ENCODE assay signal across 9 mouse cellular contexts in the genomic region with DNA sequence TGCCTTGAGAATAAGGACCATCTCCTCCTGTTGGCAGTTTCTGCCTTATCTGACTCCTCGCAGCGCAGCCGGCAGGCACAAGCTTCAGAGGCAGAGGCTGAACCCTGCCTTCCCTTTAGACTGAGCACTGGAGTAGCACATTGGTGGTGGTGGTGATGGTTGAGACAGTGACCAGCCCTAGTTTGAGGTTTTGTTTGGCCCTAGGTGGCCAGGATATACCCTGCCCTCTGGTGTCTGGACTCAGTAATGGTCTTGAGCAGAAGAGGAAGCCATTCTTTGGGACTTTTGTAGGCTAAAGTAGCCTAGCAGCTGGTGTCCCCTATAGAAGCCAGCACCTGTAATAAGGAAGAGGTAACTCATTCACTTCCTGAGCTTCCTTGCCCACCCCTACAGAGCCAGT. TPM values are rescaled to one million over a fixed set of nuclear protein-coding genes. Genes with fewer than 3 reads are reported as not detected.
DNase-seq lines count a peak whose midpoint lies in the region; ATAC-seq lines count a peak whose summit lies in the region.
"Had no signal": no experiment of that assay in that cellular context is flagged by ENCODE, and none has a peak within 500 bp of the region (broad histone marks: within the 10 kb centered on the region; RNA-seq: fewer than 3 reads in every experiment).

No protein-coding gene starts in this region.

- whole genome bisulfite sequencing in heart, embryonic 12.5 days = 16% methylated on average over 3 of the region's 3 CpGs
- 42% methylated on average over 3 of the region's 3 CpGs for WGBS in liver, embryonic 15.5 days (ENCODE audit: insufficient replicate concordance)
- WGBS in forebrain, embryonic 10.5 days = 69% methylated on average over 3 of the region's 3 CpGs

- DNase-seq in heart, postnatal 25 days (ENCODE audit: low spot score) = no peak
- DNase-seq in B cell, adult 2 months = peak; percentile 9 to 24
- DNase-seq in adipocyte (ENCODE audit: low spot score) = peak; percentile 38
- DNase-seq in forebrain, embryonic 10.5 days (ENCODE audit: extremely low spot score, low spot score) = no peak
- no peak for DNase-seq in urinary bladder, postnatal 25 days (ENCODE audit: low spot score)
- no peak for DNase-seq in frontal cortex, postnatal 10 days (ENCODE audit: low spot score in 2 of 2)

- peaks cover 4% of the 10 kb centered on the region for H3K36me3 ChIP-seq in heart, embryonic 12.5 days
- peaks cover 11% of the 10 kb centered on the region for H3K36me3 ChIP-seq in liver, embryonic 15.5 days (replicated peaks)
- no peaks in the 10 kb centered on the region for H3K36me3 ChIP-seq in forebrain, embryonic 10.5 days (replicated peaks)

- H3K27me3 ChIP-seq in heart, embryonic 12.5 days (replicated peaks) = no peaks in the 10 kb centered on the region
- H3K27me3 ChIP-seq in liver, embryonic 15.5 days = no peaks in the 10 kb centered on the region
- H3K27me3 ChIP-seq in forebrain, embryonic 10.5 days (ENCODE audit: poor library complexity, severe bottlenecking) = no peaks in the 10 kb centered on the region
- H3K27me3 ChIP-seq: heart, embryonic 13.5 days had no signal

- ATAC-seq in heart, embryonic 12.5 days (ENCODE audit: insufficient number of reproducible peaks, low FRiP score) = 0 out of 2 replicates have a peak, but pooled peaks have one; percentile 36
- ATAC-seq in liver, embryonic 15.5 days (ENCODE audit: insufficient read depth) = 0 out of 2 replicates have a peak, but pooled peaks have one; percentile 29

- intact Hi-C loops in heart, postnatal 25 days (cut with DNase I) = loop anchor here (2.0 kb wide), 1 partner anchor 41 kb away; no protein-coding TSS in a partner anchor

- no peaks in the 10 kb centered on the region for H3K9me3 ChIP-seq in heart, embryonic 12.5 days (replicated peaks)
- no peaks in the 10 kb centered on the region for H3K9me3 ChIP-seq in liver, embryonic 15.5 days (replicated peaks)
- no peaks in the 10 kb centered on the region for H3K9me3 ChIP-seq in forebrain, embryonic 10.5 days
- H3K9me3 ChIP-seq: heart, embryonic 13.5 days had no signal

- H3K4me3 ChIP-seq in heart, embryonic 12.5 days = no peak overlapping the region
- no peak overlapping the region for H3K4me3 ChIP-seq in liver, embryonic 15.5 days (replicated peaks)
- H3K4me3 ChIP-seq in forebrain, embryonic 10.5 days = no peak overlapping the region
- H3K4me3 ChIP-seq: heart, embryonic 13.5 days had no signal

- no peak overlapping the region for H3K9ac ChIP-seq in heart, embryonic 12.5 days
- no peak overlapping the region for H3K9ac ChIP-seq in liver, embryonic 15.5 days
- H3K9ac ChIP-seq: heart, embryonic 13.5 days had no signal

- no peak overlapping the region for H3K27ac ChIP-seq in heart, embryonic 12.5 days (ENCODE audit: poor library complexity, severe bottlenecking)
- no peak overlapping the region for H3K27ac ChIP-seq in liver, embryonic 15.5 days (replicated peaks)
- H3K27ac ChIP-seq in forebrain, embryonic 10.5 days = no peak overlapping the region
- H3K27ac ChIP-seq: heart, embryonic 13.5 days had no signal

- H3K4me1 ChIP-seq in heart, embryonic 12.5 days (replicated peaks) = 0 out of 2 replicates have a peak, but pooled peaks cover 5% of the 10 kb centered on the region
- H3K4me1 ChIP-seq in liver, embryonic 15.5 days (replicated peaks) = no peaks in the 10 kb centered on the region
- H3K4me1 ChIP-seq in forebrain, embryonic 10.5 days = 0 out of 2 replicates have a peak, but pooled peaks cover 3% of the 10 kb centered on the region
- H3K4me1 ChIP-seq: heart, embryonic 13.5 days had no signal

- H3K4me2 ChIP-seq in heart, embryonic 12.5 days = no peak overlapping the region
- no peak overlapping the region for H3K4me2 ChIP-seq in liver, embryonic 15.5 days
- H3K4me2 ChIP-seq: heart, embryonic 13.5 days had no signal

RNA-seq across cellular contexts. Expression of a gene that starts 23.7 kb away (rescaled TPM):
- 11.0 and 12.3 TPM in 2 replicates for polyA plus RNA-seq in heart, embryonic 12.5 days (2016; fragmentation: Nextera tagmentation; extraction: Ambion mirVana)
- total RNA-seq in heart, postnatal 25 days (2021) = 10 to 100 TPM; 16.1 to 17.3 TPM
- 10.2 and 13.4 TPM in 2 replicates for polyA plus RNA-seq in liver, embryonic 15.5 days (2015; fragmentation: Nextera tagmentation; extraction: Ambion mirVana)
- 7.3 and 7.4 TPM in 2 replicates for polyA plus RNA-seq in forebrain, embryonic 10.5 days (2016; fragmentation: Nextera tagmentation; extraction: Ambion mirVana)

Comparison
In these comparisons a context has a peak if more than half of its experiments do, and no peak if none do; other contexts are left out.
1. DNase-seq: peak in B cell, adult 2 months (2 of 2) and adipocyte (single experiment); none in heart, postnatal 25 days (single experiment), forebrain, embryonic 10.5 days (single experiment), urinary bladder, postnatal 25 days (single experiment) and frontal cortex, postnatal 10 days (0 of 2).